Mouse (Mus musculus) embryonic fibroblast, embryonic 13.5 days (primary cell): ENCODE data around the gene Syngr3.

ENCODE experiments used
- CTCF ChIP-seq: IDR thresholded peaks from 2 replicates; pipeline ENCODE4 v1.5.1; 2011; ENCODE audit warnings: mild to moderate bottlenecking, control low read depth, low read length, moderate library complexity, borderline replicate concordance; ENCODE audit not compliant: insufficient read depth
- POLR2A ChIP-seq: IDR thresholded peaks from 2 replicates; pipeline ENCODE4 v1.6.1; 2011; ENCODE audit warnings: low read depth, mild to moderate bottlenecking, control low read depth, low read length, moderate library complexity

DNA sequence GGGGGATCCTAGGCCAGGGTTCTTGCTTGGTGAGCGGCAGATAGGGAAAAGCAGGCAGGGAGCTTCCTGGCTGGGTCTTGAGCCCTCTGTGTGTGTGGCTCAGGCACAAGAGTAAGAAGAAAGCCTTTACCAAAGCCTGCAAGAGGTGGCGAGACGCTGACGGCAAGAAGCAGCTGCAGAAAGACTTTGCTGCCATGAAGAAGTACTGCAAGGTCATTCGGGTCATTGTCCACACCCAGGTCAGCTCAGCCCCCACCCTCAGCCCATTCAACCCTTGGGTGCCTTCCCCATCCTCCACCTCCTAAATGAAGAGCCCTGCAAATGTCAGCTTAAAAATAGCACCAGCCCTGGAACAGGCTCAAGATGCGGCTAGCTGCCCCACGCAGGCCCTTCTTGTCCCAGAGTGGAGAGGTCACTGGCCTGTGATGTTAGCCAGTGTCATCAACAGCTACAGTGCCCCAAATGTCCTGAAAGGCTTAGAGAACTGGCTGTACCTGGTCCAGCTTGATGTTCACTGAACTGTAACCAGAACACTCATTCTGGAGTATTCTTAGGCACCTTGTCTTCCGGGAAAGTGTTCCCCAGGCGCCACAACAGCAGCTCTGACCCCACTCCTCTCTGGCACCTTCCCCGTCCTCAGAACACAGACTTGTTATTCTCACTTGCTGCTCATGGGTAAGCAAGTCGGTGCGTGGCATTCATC lies 42.6 kb upstream of the Syngr3 start:
- TF ChIP-seq CTCF (no peak), POLR2A (no peak)
